Mouse (Mus musculus) lung, postnatal 25 days (tissue): ENCODE results near the gene Tmem229a.

Experiments used
- DNase-seq: peaks from one replicate; pipeline ENCODE4 v3.0.0; 2022; ENCODE audit warnings: low spot score

Tmem229a gene

GRCm38 (mm10) chr6:24955946-24956585, at the start of gene Tmem229a:
Gene Tmem229a (minus strand): TSS chr6:24956297.
- no peak for DNase-seq

- DNase-seq = no peak
Measured at GRCm38 (mm10) chr6:24993754-24994153, 37.7 kb upstream of the Tmem229a start.

GRCm38 (mm10) chr6:24989836-24990235, 33.7 kb upstream of the Tmem229a start:
- no peak for DNase-seq

GRCm38 (mm10) chr6:24976176-24976575, 20.1 kb upstream of the Tmem229a start:
- no peak for DNase-seq

- DNase-seq = no peak
Measured at GRCm38 (mm10) chr6:24968471-24969223, 12.6 kb upstream of the Tmem229a start.

GRCm38 (mm10) chr6:24967726-24968125, 11.6 kb upstream of the Tmem229a start:
- DNase-seq = no peak

- no peak for DNase-seq
Measured at GRCm38 (mm10) chr6:24966010-24966682, 10.0 kb upstream of the Tmem229a start.

- no peak for DNase-seq
Measured at GRCm38 (mm10) chr6:24963754-24964153, 7.7 kb upstream of the Tmem229a start.

- no peak for DNase-seq
Measured at GRCm38 (mm10) chr6:24956586-24956973, 483 bp upstream of the Tmem229a start.

- DNase-seq = no peak
Measured at GRCm38 (mm10) chr6:24955131-24955945, 759 bp downstream of the Tmem229a start.

GRCm38 (mm10) chr6:24954126-24954525, 2.0 kb downstream of the Tmem229a start:
- DNase-seq = no peak

- DNase-seq = no peak
Measured at GRCm38 (mm10) chr6:24952341-24952740, 3.8 kb downstream of the Tmem229a start.

- no peak for DNase-seq
Measured at GRCm38 (mm10) chr6:24950669-24951068, 5.4 kb downstream of the Tmem229a start.

- no peak for DNase-seq
Measured at GRCm38 (mm10) chr6:24925076-24925785, 30.9 kb downstream of the Tmem229a start.

GRCm38 (mm10) chr6:24913591-24913990, 42.5 kb downstream of the Tmem229a start:
- no peak for DNase-seq

GRCm38 (mm10) chr6:24910728-24911105, 45.4 kb downstream of the Tmem229a start:
- no peak for DNase-seq

- no peak for DNase-seq
Measured at GRCm38 (mm10) chr6:24910016-24910727, 45.9 kb downstream of the Tmem229a start.

GRCm38 (mm10) chr6:24907824-24908223, 48.3 kb downstream of the Tmem229a start:
- DNase-seq = no peak

GRCm38 (mm10) chr6:24905101-24905500, 51.0 kb downstream of the Tmem229a start:
- DNase-seq = no peak
